Mouse (Mus musculus) inflammation-experienced regulatory T-cells, adult 6 months (primary cell): Measurements from ENCODE around the gene Slc35e1. TPM values are rescaled to one million over a fixed set of nuclear protein-coding genes. Genes with fewer than 3 reads are reported as not detected.

Experiments
- ATAC-seq: one replicate; pipeline ENCODE4 v1.8.0; 2017
- polyA plus RNA-seq, 3 experiments: library from polyadenylated mRNA; unstranded; fragments of 100-300 nt; shearing (Covaris generic); gene quantifications; one replicate each; pipeline ENCODE4 v1.2.1; 2017

Gene Slc35e1
- polyA plus RNA-seq, 3 experiments from 2014 or later = 6.7 to 8.4 (median 7.7) TPM

DNA sequence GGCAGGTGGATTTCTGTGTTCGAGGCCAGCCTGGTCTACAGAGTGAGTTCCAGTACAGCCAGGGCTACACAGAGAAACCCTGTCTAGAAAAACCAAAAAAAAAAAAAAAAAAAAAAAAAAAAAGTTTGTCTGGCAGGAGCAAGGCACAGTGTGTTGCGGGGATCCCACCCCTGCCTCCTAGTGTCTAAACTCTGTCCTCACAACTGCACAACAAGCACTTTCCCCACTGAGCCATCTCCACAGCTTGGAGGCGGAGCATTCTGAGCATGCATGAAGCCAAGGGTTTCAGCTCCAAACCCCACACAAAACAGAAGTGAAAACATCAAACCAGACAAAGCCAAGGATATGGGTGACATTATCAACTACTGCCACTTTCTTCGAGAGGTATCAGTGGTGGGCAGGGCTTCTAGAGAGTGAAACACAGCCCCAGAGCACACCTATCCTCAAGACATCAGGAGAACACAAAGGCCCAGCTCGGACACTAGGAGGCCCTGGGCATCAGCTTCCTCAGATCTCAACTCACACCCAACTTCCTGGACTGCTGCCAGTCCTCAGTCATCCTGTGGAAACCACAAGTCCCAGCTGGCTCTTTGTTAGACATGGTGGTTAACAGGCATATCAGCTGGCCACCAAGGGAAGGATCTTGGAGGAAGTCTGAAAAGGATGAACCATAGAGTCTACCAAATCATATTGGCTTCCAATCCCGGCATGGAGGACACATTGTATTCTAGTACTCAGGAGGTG is 6.8 kb downstream of the Slc35e1 start:
- no peak for ATAC-seq

DNA sequence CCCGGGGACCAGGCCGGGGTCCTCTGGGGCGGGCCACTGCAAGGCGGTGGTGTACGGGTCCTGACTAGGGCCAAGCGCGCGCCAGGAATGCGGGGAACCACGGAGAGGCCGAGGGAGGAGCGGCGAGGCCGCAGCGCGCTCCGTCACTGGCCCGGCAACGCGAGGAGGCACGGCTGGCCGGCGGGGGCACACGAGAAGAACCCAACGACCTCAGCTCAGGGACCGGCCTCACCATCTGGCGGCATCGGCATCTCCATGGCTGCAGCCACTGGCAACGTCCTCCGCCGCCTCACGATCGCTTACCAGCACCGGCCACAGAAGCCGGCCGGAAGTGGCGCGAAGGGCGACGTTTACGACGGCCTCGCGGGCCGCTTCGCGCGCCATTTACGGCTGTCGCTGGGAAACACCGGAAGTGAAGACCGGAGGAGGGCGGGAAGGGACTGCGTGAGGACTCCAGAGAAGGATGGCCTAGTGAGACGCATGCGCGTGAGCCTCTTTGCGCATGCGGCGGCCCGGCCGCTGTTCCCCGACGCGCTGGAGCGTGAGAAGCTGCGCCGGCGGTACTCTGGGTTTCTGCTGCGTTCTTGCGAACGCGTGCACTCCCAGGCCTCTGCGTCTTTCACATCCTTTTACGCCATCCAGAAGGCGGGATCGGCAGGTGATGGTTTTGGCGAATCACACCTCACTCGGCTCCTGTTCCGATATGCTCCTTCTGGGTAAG is 17.4 kb downstream of the Slc35e1 start, which contains the start of gene Cherp:
Gene Cherp (minus strand): TSS at position 401 of the 721 bp plus-strand sequence.
- peak; percentile 97 for ATAC-seq

DNA sequence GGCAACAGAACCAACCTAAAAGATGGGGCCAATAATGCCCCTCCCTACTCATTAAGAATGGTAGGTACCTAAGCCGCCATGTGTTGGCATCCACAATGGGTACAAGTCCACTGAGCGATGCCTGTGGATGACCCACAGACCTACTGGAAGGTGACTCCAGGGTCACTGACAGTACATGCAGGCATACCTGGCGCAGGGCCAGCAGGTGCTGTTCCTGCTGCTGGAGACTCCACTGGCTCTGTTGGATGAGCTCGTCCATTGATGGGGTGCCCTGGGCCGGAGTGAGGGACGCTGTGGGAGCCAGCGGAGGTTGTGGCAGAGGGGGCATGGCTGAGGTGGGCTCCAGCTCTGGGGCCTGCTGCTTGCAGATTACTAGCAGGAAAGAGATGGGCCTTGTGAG is 21.7 kb downstream of the Slc35e1 start:
- ATAC-seq = no peak

DNA sequence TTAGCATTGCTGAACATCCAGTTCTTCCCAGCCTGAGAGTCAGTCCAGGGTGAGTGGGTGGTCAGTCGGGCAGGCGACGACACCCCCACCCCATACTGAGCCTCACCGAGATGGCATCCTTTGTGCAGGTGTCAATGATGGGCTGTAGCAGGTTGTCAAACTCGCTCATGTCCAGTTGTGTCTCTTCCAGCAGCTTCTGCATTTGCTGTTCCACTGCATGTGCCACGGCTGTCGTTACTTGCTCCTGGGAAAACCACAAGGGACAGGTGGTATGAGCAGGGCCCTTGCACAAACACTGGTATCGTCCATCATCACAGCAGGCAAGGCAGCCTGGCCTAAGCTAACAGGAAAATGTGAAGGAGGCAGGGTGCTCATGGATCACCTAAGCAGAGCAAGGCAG is 22.4 kb downstream of the Slc35e1 start:
- no peak for ATAC-seq

DNA sequence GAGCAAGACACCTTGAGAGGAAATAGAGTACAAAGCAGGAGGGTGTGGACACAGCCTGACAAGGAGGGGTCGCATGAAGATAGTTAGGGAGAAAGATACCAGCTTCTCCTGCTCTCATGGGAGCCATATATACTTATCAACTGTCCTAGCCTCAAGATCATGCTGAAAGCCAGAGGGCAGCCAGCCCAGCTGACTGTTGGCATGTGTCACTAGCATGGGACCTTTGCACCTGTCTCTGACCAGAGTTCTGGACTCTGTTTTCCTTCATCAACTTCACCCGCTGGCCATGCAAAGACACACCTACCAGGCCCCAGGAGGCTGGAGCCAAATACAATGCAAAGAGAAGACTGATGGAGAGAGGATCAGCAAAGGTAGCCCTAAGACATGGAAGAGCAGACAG is 23.2 kb downstream of the Slc35e1 start:
- no peak for ATAC-seq

DNA sequence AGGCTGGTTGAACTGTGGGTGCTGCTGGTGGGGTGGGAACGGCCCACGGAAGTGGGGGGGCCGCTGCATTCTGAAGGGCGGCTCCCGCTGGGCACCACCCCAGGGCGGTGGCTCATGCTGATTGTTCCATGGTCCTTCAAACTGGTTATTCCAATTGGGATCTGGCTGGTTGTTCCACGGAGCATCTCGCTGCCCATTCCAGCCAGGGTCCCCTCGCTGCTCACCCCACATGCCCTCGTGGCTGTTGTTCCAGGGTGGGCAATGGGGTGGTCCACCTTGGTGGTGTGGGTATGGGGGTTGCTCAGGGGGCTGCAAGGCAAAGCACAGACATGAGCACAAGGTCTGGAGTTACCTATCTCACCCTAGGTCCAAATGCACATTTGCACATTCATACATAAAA is 28.2 kb downstream of the Slc35e1 start:
- ATAC-seq = no peak

DNA sequence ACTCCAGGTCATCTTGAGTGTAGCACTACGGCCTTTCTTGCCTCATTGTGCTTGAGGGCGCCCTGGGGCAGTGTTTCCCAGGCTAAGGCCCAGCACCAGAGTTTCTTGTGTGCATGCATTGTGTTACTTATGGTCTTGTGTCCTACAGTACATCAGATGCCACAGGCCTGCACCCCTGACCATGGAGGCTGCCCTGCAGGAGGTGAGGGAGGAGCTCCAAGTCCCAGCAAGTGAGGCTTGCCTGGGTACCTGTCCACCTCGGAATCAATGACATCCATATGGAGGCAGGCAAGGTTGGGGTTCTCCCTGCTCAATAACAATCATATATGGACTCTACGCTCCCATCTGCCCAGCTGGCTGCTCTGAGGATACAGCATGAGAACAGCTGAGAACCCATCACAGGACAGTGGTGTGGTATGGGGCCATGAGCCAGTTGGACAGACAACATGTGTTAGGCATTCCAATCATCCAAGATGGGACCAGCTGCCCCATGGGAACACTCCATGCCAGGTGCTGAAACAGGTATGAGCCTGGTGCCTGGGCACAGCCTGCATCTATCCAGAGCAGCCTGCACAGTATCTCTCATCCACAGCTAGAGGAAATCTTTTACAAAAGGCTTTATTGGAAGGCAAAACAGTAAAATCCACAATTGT is 32.4 kb downstream of the Slc35e1 start:
- no peak for ATAC-seq

DNA sequence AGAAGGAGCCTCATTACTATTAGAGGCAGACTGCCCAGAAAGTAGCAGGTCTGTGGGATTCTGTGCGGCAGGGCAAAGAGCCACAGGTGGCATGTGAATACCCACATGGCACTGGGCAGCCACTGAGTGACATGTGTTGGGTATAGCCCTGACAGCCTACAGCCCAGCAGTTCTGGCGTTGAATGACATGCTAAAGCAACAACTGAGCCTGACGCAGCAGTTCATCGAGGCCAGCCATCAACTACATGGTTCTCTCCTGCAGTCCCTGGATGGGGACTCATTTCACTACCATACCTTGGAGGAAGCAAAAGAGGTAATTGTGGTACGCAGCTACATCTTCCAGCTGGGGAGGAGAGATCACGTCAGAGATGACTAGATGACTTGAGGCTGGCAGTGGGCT is 34.0 kb downstream of the Slc35e1 start:
- ATAC-seq = no peak

DNA sequence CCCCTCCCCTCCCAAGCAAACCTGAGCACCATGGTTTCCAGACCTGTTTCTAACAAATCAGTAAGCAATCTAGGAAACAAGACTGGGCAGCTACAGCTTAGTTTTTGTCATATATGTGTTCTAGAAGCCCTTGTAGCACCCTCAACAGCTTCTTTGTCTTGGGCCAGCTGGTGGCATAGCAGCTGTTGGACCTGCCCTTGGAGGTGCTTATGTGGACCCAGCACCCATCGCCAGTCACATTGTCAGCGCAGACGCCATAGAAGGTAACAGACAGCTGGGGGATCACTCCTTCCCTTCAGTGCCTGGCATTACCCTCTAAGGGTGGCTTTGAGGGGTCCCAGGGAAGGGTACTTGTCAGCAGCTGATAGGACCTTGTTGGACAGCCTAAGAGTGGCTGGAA is 34.6 kb downstream of the Slc35e1 start:
- no peak for ATAC-seq

DNA sequence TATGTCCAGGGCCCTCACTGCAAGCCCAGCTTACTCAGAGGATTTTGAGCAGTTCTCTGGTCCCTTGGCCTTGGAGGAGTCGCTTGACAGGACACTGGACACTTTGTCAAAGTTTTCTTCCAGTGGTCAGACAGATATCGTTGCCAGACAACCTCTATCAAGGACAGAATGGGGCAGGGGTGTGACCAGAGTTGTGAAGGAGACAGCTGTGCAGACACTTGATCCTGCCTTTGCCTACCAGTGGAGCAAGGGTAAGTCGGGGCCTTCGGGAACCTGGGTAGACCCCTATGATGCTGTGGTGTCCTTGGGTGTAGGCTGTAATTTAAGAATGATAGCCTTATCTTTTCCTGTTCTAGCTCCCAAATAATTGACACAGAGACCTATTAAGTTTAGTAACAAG is 37.1 kb downstream of the Slc35e1 start:
- ATAC-seq = no peak

DNA sequence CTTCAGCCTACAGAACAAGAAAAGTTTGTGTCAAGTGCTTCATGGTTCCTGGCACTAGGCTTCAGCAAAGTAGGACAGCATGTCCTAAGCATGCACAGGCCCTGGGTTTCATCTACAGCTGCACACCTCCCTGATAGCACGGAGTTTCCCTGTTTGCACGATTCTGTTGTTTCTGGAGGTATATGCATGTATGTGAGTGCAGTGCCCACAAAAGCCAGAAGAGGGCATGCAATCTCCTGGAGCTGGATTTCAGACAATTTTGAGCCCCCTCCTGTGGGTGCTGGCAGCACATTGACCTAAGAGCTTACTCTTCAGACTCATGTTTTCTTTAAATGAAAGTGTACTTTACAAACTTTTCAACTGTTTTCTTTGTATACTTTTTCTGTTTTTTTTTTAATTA is 38.5 kb downstream of the Slc35e1 start:
- no peak for ATAC-seq

DNA sequence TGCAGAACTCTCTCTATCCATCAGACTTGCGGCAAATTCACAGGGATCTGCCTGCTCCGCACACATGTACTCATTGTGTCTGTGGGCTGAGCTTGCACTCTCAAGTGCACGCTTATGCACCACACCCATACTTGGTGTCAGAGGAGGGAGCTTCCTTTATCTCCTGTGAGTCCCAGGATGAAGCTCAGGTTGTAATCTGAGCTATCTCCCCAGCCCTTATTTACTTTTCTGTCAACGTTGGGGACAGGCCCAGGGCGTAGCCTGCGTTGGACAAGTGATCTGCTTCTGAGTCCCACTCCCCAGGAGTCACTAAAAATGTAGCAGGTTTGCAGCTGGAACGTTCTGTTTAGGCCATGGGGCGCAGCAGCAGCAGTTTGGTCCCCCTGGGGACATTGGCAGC is 40.9 kb downstream of the Slc35e1 start:
- no peak for ATAC-seq

DNA sequence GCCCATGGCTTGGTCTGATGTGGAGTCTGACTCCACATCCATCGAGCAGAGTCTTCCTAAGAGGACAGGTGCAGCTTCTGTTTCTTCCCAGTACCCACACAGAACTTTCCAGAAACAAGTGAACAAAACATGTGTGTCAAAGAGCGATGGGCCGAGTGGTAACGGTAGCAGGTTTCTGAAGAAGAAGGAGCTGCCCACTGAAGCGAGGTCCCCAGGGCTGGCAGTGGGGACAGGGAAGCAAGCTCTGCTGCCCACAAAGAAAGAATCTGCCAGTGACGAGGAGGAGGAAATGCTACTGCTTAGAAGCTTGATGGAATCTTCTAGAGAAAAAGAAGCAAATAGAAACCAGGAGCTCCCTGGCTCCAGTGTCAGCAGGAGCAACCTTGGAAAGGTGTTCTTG is 47.3 kb downstream of the Slc35e1 start:
- no peak for ATAC-seq

DNA sequence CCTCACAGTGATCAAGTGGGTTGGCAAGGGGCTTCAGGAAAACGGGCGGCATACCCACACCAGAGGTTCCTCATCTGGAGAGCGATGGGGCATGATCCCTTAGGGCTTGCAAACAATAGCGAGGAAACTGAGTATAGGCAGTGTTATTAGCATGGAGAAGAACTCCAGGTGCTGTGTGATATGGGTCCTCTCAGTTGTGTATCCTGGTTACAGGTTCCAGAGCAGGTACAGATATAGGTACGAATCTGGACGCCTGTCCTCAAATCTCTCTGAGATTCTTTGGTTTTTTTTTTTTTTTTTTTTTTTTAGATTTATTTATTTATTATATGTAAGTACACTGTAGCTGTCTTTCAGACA is 48.4 kb downstream of the Slc35e1 start:
- peak; percentile 23 for ATAC-seq

DNA sequence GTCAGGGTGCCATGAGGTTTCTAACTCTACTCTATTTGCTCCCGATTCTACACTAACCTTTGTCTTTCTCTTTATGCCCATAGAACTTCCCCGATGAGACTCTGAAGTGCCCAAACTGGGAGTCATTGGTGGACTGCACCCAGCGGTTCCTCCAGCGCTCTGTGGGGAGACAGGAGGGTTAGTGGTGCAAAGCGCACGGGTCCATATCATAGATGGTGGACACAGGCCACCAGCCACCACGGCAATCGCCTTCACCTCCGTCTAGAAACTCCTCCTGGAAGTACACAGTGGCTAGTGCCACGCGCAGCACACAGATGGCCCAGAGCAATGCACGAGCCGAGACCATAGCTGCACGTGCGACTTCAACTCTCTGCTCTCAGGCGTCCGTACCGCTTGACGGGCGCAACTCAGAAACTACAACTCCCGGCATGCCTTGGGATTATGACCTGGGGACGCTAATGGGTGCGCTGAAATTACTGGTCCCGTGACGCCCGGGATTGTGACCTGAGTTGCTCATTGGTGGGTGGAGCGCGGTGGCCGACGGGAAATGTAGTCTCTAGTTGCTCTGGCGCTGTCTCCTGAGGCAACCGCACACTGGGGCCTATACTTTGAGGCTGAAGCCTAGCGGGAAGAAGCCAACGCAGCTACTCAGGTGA is 48.9 kb downstream of the Slc35e1 start, which contains the start of the genes Calr3 and 1700030K09Rik:
Gene Calr3 (minus strand): TSS at position 533 of the 656 bp plus-strand sequence.
Gene 1700030K09Rik (plus strand): TSS at position 543 of the 656 bp plus-strand sequence.
- peak; percentile 100 for ATAC-seq

DNA sequence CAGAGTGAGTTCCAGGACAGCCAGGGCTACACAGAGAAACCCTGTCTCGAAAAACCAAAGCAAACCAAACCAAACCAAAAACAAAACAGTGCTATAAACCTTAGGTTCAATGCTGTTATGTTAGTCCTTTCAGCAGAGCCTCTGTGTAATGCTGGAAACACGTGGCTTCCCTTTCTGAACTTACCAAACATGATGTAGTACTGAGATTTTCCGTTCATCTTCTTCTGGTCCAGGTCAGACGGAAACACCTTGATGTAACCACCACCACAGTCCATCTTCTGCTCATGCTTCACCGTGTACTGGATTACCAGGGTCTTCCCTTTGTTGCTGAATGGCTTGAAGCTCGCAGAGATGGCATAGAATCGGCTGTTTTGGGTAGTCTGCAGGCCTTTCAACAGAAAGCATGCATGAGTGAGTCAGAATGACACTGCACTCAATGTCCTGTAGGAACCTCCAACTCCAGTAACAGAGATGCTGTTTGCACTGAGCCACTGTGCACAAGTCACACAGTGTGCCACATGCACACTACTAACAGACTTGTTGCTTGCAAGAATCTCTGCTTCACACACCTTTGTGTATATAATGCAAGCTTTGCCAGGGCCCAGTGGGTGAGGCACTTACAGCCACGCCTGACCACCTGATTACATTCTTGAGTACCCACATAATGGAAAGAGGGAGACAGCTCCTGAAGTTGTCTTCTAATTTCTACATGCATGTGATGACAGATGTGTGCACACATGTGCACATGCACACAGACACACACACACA is 54.0 kb downstream of the Slc35e1 start:
- ATAC-seq = no peak

DNA sequence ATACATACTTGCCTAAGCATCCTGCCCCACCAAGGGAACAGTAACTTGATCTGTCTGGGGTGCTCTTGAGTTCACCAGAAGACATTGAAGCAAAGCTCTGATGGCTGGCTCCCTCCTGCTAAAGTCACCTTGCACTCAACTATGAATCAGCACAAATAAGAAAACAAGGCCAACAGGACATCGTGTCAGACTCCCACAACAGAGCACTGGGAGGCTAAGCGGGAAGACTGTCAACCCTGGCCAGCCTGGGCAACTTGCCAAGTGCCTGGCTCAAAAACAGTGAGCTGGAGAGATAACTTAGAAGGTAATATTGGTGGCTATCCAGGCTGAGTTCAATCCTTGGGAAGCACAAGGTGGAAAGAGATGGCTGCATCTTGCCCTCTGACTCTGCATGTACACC is 57.5 kb downstream of the Slc35e1 start:
- ATAC-seq = no peak

Other genes with a start within 250 kb of the Slc35e1 start
- gene Gm10282, start 187.4 kb downstream of the Slc35e1 start, polyA plus RNA-seq = 100 to 1,000 TPM in 1 of 3 experiments, 10 to 100 TPM in 2; 20.4 to 115 (median 45.5) TPM
- gene Klf2, start 173.6 kb downstream of the Slc35e1 start, polyA plus RNA-seq = 10 to 100 TPM; 21.0 to 28.1 (median 24.3) TPM
- gene Eps15l1, start 71.2 kb downstream of the Slc35e1 start, polyA plus RNA-seq = 10 to 100 TPM; 45.6 to 60.7 (median 51.1) TPM
- under 1 TPM; 0.20 to 0.59 (median 0.31) TPM for gene Calr3, start 48.7 kb downstream of the Slc35e1 start, polyA plus RNA-seq
- 1 to 10 TPM; 4.3 to 7.1 (median 6.4) TPM for gene 1700030K09Rik, start 48.7 kb downstream of the Slc35e1 start, polyA plus RNA-seq
- 10 to 100 TPM; 48.9 to 68.1 (median 66.7) TPM for gene Cherp, start 17.4 kb downstream of the Slc35e1 start, polyA plus RNA-seq
- 1 to 10 TPM; 2.6 to 4.9 (median 4.1) TPM for gene Med26, start 55.7 kb upstream of the Slc35e1 start, polyA plus RNA-seq
- 100 to 1,000 TPM in 1 of 3 experiments, 10 to 100 TPM in 2; 74.5 to 101 (median 82.6) TPM for gene Smim7, start 78.5 kb upstream of the Slc35e1 start, polyA plus RNA-seq
- gene Tmem38a, start 79.4 kb upstream of the Slc35e1 start, polyA plus RNA-seq = 1 to 10 TPM in 1 of 3 experiments, under 1 TPM in 2; 0.88 to 1.5 (median 0.99) TPM
- under 1 TPM in 1 of 3 experiments, not detected in 2; 0.08 TPM for gene Nwd1, start 154.1 kb upstream of the Slc35e1 start, polyA plus RNA-seq
- 100 to 1,000 TPM in 2 of 3 experiments, 10 to 100 TPM in 1; 87.9 to 109 (median 105) TPM for gene Sin3b, start 230.7 kb upstream of the Slc35e1 start, polyA plus RNA-seq